ENCODE assay signal across 8 mouse cellular contexts in the genomic region with DNA sequence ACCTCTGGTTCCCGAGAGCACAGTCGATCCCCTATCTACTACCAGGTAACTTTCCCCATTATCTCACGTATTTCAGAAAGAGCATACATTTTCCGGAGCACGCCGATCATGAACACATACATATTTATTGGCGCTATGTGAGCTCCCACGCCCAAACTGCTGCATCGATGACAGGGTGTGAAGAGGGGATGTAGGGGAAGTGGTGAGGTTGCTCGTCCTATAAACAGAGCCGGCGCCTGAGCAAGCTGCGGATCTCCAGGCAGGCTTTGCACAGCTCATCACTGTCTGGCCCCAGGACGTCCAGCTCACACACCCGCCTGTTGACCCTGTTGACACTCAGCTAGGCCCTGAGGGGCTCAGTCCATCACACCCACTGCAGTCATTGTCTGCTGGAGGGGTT. TPM values are rescaled to one million over a fixed set of nuclear protein-coding genes. Genes with fewer than 3 reads are reported as not detected.
A peak's percentile ranks its signal among the peaks of the same experiment; 100 is the strongest.
DNase-seq lines count a peak whose midpoint lies in the region; ATAC-seq and TF ChIP-seq lines count a peak whose summit lies in the region.

No protein-coding gene starts in this region.

- H3K9ac ChIP-seq in forebrain, postnatal 0 days = peak overlapping the region; percentile 57
- peak overlapping the region; percentile 65 for H3K9ac ChIP-seq in liver, embryonic 15.5 days
- peak overlapping the region; percentile 59 for H3K9ac ChIP-seq in stomach, postnatal 0 days (ENCODE audit: low read length)

- TF ChIP-seq CTCF in thymus, adult 2 months (IDR thresholded peaks at IDR 0.05; ENCODE audit: borderline replicate concordance, control insufficient read depth, extremely low read depth, insufficient read depth, low read length, poor library complexity) = no peak
- TF ChIP-seq CTCF in forebrain, postnatal 0 days (IDR thresholded peaks at IDR 0.05; ENCODE audit: low read depth) = no peak
- TF ChIP-seq CTCF in stomach, postnatal 0 days (IDR thresholded peaks at IDR 0.05; ENCODE audit: low read depth) = no peak

- ATAC-seq in forebrain, postnatal 0 days = peak; percentile 5; the same call in 1 of the 2 replicates
- ATAC-seq in liver, embryonic 15.5 days (ENCODE audit: insufficient read depth) = 0 out of 2 replicates have a peak, but pooled peaks have one; percentile 2
- no peak for ATAC-seq in stomach, postnatal 0 days (ENCODE audit: low FRiP score, low TSS enrichment)

- no peak for TF ChIP-seq POLR2A in thymus, adult 2 months (IDR thresholded peaks at IDR 0.05; ENCODE audit: control insufficient read depth, extremely low read depth, insufficient read depth, low read length, poor library complexity)

- peak; percentile 64 for DNase-seq in embryo, embryonic 10 days (ENCODE audit: low spot score)
- no peak for DNase-seq in embryo, embryonic 9.5 days (ENCODE audit: extremely low spot score)
- DNase-seq in thymus, adult 2 months = no peak
- no peak for DNase-seq in thymus, postnatal 10 days (ENCODE audit: low spot score in 2 of 2)
- no peak for DNase-seq in forebrain, postnatal 0 days
- DNase-seq in stomach, postnatal 0 days (ENCODE audit: low spot score) = no peak
- no peak for DNase-seq in frontal cortex, adult 2 months (ENCODE audit: extremely low spot score in 1 of 2, low spot score in 1 of 2)

- no peaks in the 10 kb centered on the region for H3K27me3 ChIP-seq in thymus, adult 2 months (ENCODE audit: control insufficient read depth, insufficient read depth, low read length)
- no peaks in the 10 kb centered on the region for H3K27me3 ChIP-seq in forebrain, postnatal 0 days (ENCODE audit: insufficient read depth, low read length)
- no peaks in the 10 kb centered on the region for H3K27me3 ChIP-seq in liver, embryonic 15.5 days
- H3K27me3 ChIP-seq in stomach, postnatal 0 days (ENCODE audit: control insufficient read depth, insufficient read depth, low read length) = no peaks in the 10 kb centered on the region

- 2% methylated on average over 15 of the region's 15 CpGs for WGBS in thymus, adult 2 months
- WGBS in forebrain, postnatal 0 days = 3% methylated on average over 15 of the region's 15 CpGs
- WGBS in liver, embryonic 15.5 days (ENCODE audit: insufficient replicate concordance) = 2% methylated on average over 15 of the region's 15 CpGs
- WGBS in stomach, postnatal 0 days = under 1% methylated on average over 15 of the region's 15 CpGs

- peaks cover 23% of the 10 kb centered on the region for H3K4me1 ChIP-seq in thymus, adult 2 months (replicated peaks; ENCODE audit: control insufficient read depth, insufficient read depth, low read length)
- H3K4me1 ChIP-seq in forebrain, postnatal 0 days (ENCODE audit: insufficient read depth) = no peaks in the 10 kb centered on the region
- H3K4me1 ChIP-seq in liver, embryonic 15.5 days (replicated peaks) = peaks cover 65% of the 10 kb centered on the region
- H3K4me1 ChIP-seq in stomach, postnatal 0 days (replicated peaks; ENCODE audit: control insufficient read depth, insufficient read depth) = no peaks in the 10 kb centered on the region; the same call in 1 of the 2 replicates

- peak overlapping the region; percentile 76 for H3K4me2 ChIP-seq in forebrain, postnatal 0 days (ENCODE audit: low read depth)
- H3K4me2 ChIP-seq in liver, embryonic 15.5 days = peak overlapping the region; percentile 92
- H3K4me2 ChIP-seq in stomach, postnatal 0 days (replicated peaks; ENCODE audit: low read depth) = peak overlapping the region; percentile 77

- TF ChIP-seq EP300 in stomach, postnatal 0 days (optimal IDR thresholded peaks at IDR 0.05) = no peak

- peak overlapping the region; percentile 98 for H3K4me3 ChIP-seq in thymus, adult 2 months (ENCODE audit: control insufficient read depth, insufficient read depth, low read length)
- peak overlapping the region; percentile 62 for H3K4me3 ChIP-seq in forebrain, postnatal 0 days (ENCODE audit: low read depth, low read length)
- peak overlapping the region; percentile 70 for H3K4me3 ChIP-seq in liver, embryonic 15.5 days (replicated peaks)
- peak overlapping the region; percentile 56 for H3K4me3 ChIP-seq in stomach, postnatal 0 days (ENCODE audit: low read depth, low read length)

- H3K27ac ChIP-seq in thymus, adult 2 months (ENCODE audit: control insufficient read depth, insufficient read depth, low read length) = peak overlapping the region; percentile 37; the same call in 1 of the 2 replicates
- H3K27ac ChIP-seq in forebrain, postnatal 0 days (ENCODE audit: low read depth, low read length) = peak overlapping the region; percentile 82
- H3K27ac ChIP-seq in liver, embryonic 15.5 days (replicated peaks) = peak overlapping the region; percentile 81
- H3K27ac ChIP-seq in stomach, postnatal 0 days (replicated peaks) = peak overlapping the region; percentile 81

- no peaks in the 10 kb centered on the region for H3K9me3 ChIP-seq in forebrain, postnatal 0 days (ENCODE audit: low read length)
- H3K9me3 ChIP-seq in liver, embryonic 15.5 days (replicated peaks) = no peaks in the 10 kb centered on the region
- H3K9me3 ChIP-seq in stomach, postnatal 0 days (ENCODE audit: control insufficient read depth, low read length) = no peaks in the 10 kb centered on the region

- H3K36me3 ChIP-seq in thymus, adult 2 months (ENCODE audit: control insufficient read depth, insufficient read depth, low read length) = no peaks in the 10 kb centered on the region
- H3K36me3 ChIP-seq in forebrain, postnatal 0 days (ENCODE audit: insufficient read depth) = peaks cover 10% of the 10 kb centered on the region
- no peaks in the 10 kb centered on the region for H3K36me3 ChIP-seq in liver, embryonic 15.5 days (replicated peaks)
- no peaks in the 10 kb centered on the region for H3K36me3 ChIP-seq in stomach, postnatal 0 days (ENCODE audit: control insufficient read depth, insufficient read depth, low read length)

RNA-seq across cellular contexts. Expression of gene Zfp213, which starts 13.2 kb away (rescaled TPM):
- 23.5 and 24.4 TPM in 2 replicates for polyA plus RNA-seq in thymus, adult 2 months (2012; rRNA removed)
- 16.9 and 18.8 TPM in 2 replicates for total RNA-seq in forebrain, postnatal 0 days (2014; rRNA removed)
- polyA plus RNA-seq in forebrain, postnatal 0 days (2015; fragmentation: Nextera tagmentation; extraction: Ambion mirVana) = 10.7 and 10.9 TPM in 2 replicates
- 5.3 and 5.5 TPM in 2 replicates for polyA plus RNA-seq in liver, embryonic 15.5 days (2015; fragmentation: Nextera tagmentation; extraction: Ambion mirVana)
- 8.9 and 9.2 TPM in 2 replicates for polyA plus RNA-seq in stomach, postnatal 0 days (2015; fragmentation: Nextera tagmentation; extraction: Ambion mirVana)
- 7.9 and 8.4 TPM in 2 replicates for polyA plus RNA-seq in frontal cortex, adult 2 months (2012; rRNA removed)

RNA-seq across cellular contexts. Expression of gene Zfp13, which starts 48.4 kb away (rescaled TPM):
- 2.5 and 3.0 TPM in 2 replicates for polyA plus RNA-seq in thymus, adult 2 months (2012; rRNA removed)
- 43.0 and 47.0 TPM in 2 replicates for total RNA-seq in forebrain, postnatal 0 days (2014; rRNA removed)
- polyA plus RNA-seq in forebrain, postnatal 0 days (2015; fragmentation: Nextera tagmentation; extraction: Ambion mirVana) = 21.5 and 23.6 TPM in 2 replicates
- polyA plus RNA-seq in liver, embryonic 15.5 days (2015; fragmentation: Nextera tagmentation; extraction: Ambion mirVana) = 1.3 and 1.8 TPM in 2 replicates
- 4.0 and 5.7 TPM in 2 replicates for polyA plus RNA-seq in stomach, postnatal 0 days (2015; fragmentation: Nextera tagmentation; extraction: Ambion mirVana)
- 27.8 and 32.2 TPM in 2 replicates for polyA plus RNA-seq in frontal cortex, adult 2 months (2012; rRNA removed)

RNA-seq across cellular contexts. Expression of gene Zscan10, which starts 49.8 kb away (rescaled TPM):
- polyA plus RNA-seq in thymus, adult 2 months (2012; rRNA removed) = 0.18 and 0.20 TPM in 2 replicates
- total RNA-seq in forebrain, postnatal 0 days (2014; rRNA removed) = not detected in 2 replicates
- 0.18 and 0.21 TPM in 2 replicates for polyA plus RNA-seq in forebrain, postnatal 0 days (2015; fragmentation: Nextera tagmentation; extraction: Ambion mirVana)
- polyA plus RNA-seq in liver, embryonic 15.5 days (2015; fragmentation: Nextera tagmentation; extraction: Ambion mirVana) = 0.16 TPM in 1 of 2 replicates, not detected in the other
- polyA plus RNA-seq in stomach, postnatal 0 days (2015; fragmentation: Nextera tagmentation; extraction: Ambion mirVana) = 0.05 TPM in 1 of 2 replicates, not detected in the other
- polyA plus RNA-seq in frontal cortex, adult 2 months (2012; rRNA removed) = 0.04 TPM in 1 of 2 replicates, not detected in the other
